8 mouse cellular contexts compared by ENCODE assay signal in the genomic region with DNA sequence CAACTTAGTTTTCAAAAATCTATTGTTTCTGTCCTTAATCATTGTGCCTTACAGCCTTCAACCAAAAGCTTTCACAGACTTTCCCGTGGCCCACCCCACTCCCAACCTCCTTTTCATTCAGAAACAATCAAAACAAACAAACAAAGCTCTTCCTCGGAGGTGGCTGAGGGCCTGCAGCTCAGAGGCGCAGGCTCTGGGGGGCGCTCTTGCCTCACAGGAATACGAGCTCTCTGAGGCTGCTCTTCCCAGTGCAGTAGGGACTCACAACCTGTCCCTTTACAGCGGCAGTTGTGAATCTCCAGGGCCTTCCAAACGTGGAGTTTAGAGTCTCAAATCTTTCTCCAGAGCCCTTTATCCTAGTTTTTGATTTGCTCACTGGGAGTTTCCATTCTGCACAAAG.
DNase-seq lines count a peak whose midpoint lies in the region; ATAC-seq and TF ChIP-seq lines count a peak whose summit lies in the region.
"Had no signal": no experiment of that assay in that cellular context is flagged by ENCODE, and none has a peak within 500 bp of the region (broad histone marks: within the 10 kb centered on the region; RNA-seq: fewer than 3 reads in every experiment).

No protein-coding gene starts in this region.

- no peaks in the 10 kb centered on the region for H3K9me3 ChIP-seq in midbrain, embryonic 12.5 days
- H3K9me3 ChIP-seq: megakaryocyte, embryonic 14.5 days had no signal

- no peak overlapping the region for H3K27ac ChIP-seq in midbrain, embryonic 12.5 days (replicated peaks)
- no peak overlapping the region for H3K27ac ChIP-seq in small intestine, adult 2 months (ENCODE audit: insufficient read depth, low read depth, low read length)

- H3K36me3 ChIP-seq in midbrain, embryonic 12.5 days: no peaks in the 10 kb centered on the region
- peaks cover 1% of the 10 kb centered on the region; the same call in 1 of the 2 replicates for H3K36me3 ChIP-seq in small intestine, adult 2 months (ENCODE audit: control insufficient read depth, insufficient read depth, low read length)

- no peak overlapping the region for H3K4me3 ChIP-seq in midbrain, embryonic 12.5 days
- H3K4me3 ChIP-seq in small intestine, adult 2 months (ENCODE audit: low read depth, low read length): no peak overlapping the region

- intact Hi-C loops in left cerebral cortex, postnatal 14 days (cut with DNase I): loop anchor here (1.0 to 5.0 kb wide), 3 partner anchors 78 to 226 kb away; a partner anchor contains a TSS

- WGBS in midbrain, embryonic 12.5 days: 5% methylated on average over 7 of the region's 7 CpGs
- WGBS in small intestine, adult 2 months: 3% methylated on average over 7 of the region's 7 CpGs

- DNase-seq in T-cell, adult 2 months (ENCODE audit: low spot score): peak; percentile 73
- DNase-seq in cerebellum, adult 18-20 months: peak; percentile 82 to 92
- peak; percentile 76 to 80 for DNase-seq in left cerebral cortex, postnatal 14 days (ENCODE audit: low spot score in 2 of 2)

- no peak for TF ChIP-seq POLR2A in small intestine, adult 2 months (IDR thresholded peaks at IDR 0.05; ENCODE audit: low read depth, low read length)

- peaks cover 11% of the 10 kb centered on the region for H3K4me1 ChIP-seq in midbrain, embryonic 12.5 days
- H3K4me1 ChIP-seq in small intestine, adult 2 months (ENCODE audit: control insufficient read depth, insufficient read depth, insufficient read length, low read length): peaks cover 12% of the 10 kb centered on the region; the same call in 1 of the 2 replicates

- H3K27me3 ChIP-seq in midbrain, embryonic 12.5 days: no peaks in the 10 kb centered on the region
- no peaks in the 10 kb centered on the region for H3K27me3 ChIP-seq in small intestine, adult 2 months (ENCODE audit: control insufficient read depth, insufficient read depth, low read length)
- H3K27me3 ChIP-seq: megakaryocyte, embryonic 14.5 days had no signal

- no peak overlapping the region for H3K4me2 ChIP-seq in midbrain, embryonic 12.5 days (replicated peaks)

- peak; percentile 84 for ATAC-seq in frontal cortex, adult (ENCODE audit: low TSS enrichment)
- ATAC-seq in inflammation-experienced regulatory T-cells, adult 6 months: peak; percentile 49
- peak; percentile 55; the same call in 1 of the 2 replicates for ATAC-seq in midbrain, embryonic 12.5 days (ENCODE audit: low FRiP score, low read depth)

- H3K9ac ChIP-seq in midbrain, embryonic 12.5 days (replicated peaks): no peak overlapping the region

- TF ChIP-seq CTCF in small intestine, adult 2 months (IDR thresholded peaks at IDR 0.05; ENCODE audit: extremely low read depth, insufficient read length, insufficient replicate concordance, low read depth, low read length): peak; percentile 99
